Mouse (Mus musculus): ENCODE data around the gene Foxc1. TPM values are rescaled to one million over a fixed set of nuclear protein-coding genes. Genes with fewer than 3 reads are reported as not detected.
A peak's percentile ranks its signal among the peaks of the same experiment; 100 is the strongest.

Foxc1 gene
- total RNA-seq (2014; fragmentation: Nextera tagmentation) (not detected in 2 replicates), total RNA-seq (2017) (not detected in 2 replicates)

- peak; percentile 44 for ATAC-seq (replicated peaks; ENCODE audit: low FRiP score, low TSS enrichment, poor library complexity, severe bottlenecking)
Observed at GRCm38 (mm10) chr13:31806428-31806832, at the start of gene Foxc1. Gene Foxc1 (plus strand): TSS chr13:31806633.

- ATAC-seq (replicated peaks; ENCODE audit: low FRiP score, low TSS enrichment, poor library complexity, severe bottlenecking), result no peak
Observed at GRCm38 (mm10) chr13:31760411-31760810, 46.0 kb upstream of the Foxc1 start.

- ATAC-seq (replicated peaks; ENCODE audit: low FRiP score, low TSS enrichment, poor library complexity, severe bottlenecking), result no peak
Observed at GRCm38 (mm10) chr13:31761057-31761456, 45.4 kb upstream of the Foxc1 start.

GRCm38 (mm10) chr13:31764419-31764818, 42.0 kb upstream of the Foxc1 start:
- ATAC-seq (replicated peaks; ENCODE audit: low FRiP score, low TSS enrichment, poor library complexity, severe bottlenecking), result no peak

GRCm38 (mm10) chr13:31765564-31765963, 40.9 kb upstream of the Foxc1 start:
- ATAC-seq (replicated peaks; ENCODE audit: low FRiP score, low TSS enrichment, poor library complexity, severe bottlenecking), result no peak

GRCm38 (mm10) chr13:31772882-31773281, 33.6 kb upstream of the Foxc1 start:
- no peak for ATAC-seq (replicated peaks; ENCODE audit: low FRiP score, low TSS enrichment, poor library complexity, severe bottlenecking)

- no peak for ATAC-seq (replicated peaks; ENCODE audit: low FRiP score, low TSS enrichment, poor library complexity, severe bottlenecking)
Observed at GRCm38 (mm10) chr13:31775762-31776161, 30.7 kb upstream of the Foxc1 start.

- ATAC-seq (replicated peaks; ENCODE audit: low FRiP score, low TSS enrichment, poor library complexity, severe bottlenecking), result no peak
Observed at GRCm38 (mm10) chr13:31779281-31779981, 27.0 kb upstream of the Foxc1 start.

GRCm38 (mm10) chr13:31780299-31780698, 26.1 kb upstream of the Foxc1 start:
- ATAC-seq (replicated peaks; ENCODE audit: low FRiP score, low TSS enrichment, poor library complexity, severe bottlenecking), result no peak

- ATAC-seq (replicated peaks; ENCODE audit: low FRiP score, low TSS enrichment, poor library complexity, severe bottlenecking), result no peak
Observed at GRCm38 (mm10) chr13:31782063-31782462, 24.4 kb upstream of the Foxc1 start.

GRCm38 (mm10) chr13:31784757-31785156, 21.7 kb upstream of the Foxc1 start:
- no peak for ATAC-seq (replicated peaks; ENCODE audit: low FRiP score, low TSS enrichment, poor library complexity, severe bottlenecking)

- ATAC-seq (replicated peaks; ENCODE audit: low FRiP score, low TSS enrichment, poor library complexity, severe bottlenecking), result peak; percentile 90
Observed at GRCm38 (mm10) chr13:31792480-31793132, 13.8 kb upstream of the Foxc1 start.

GRCm38 (mm10) chr13:31793163-31793562, 13.3 kb upstream of the Foxc1 start:
- ATAC-seq (replicated peaks; ENCODE audit: low FRiP score, low TSS enrichment, poor library complexity, severe bottlenecking), result no peak

- no peak for ATAC-seq (replicated peaks; ENCODE audit: low FRiP score, low TSS enrichment, poor library complexity, severe bottlenecking)
Observed at GRCm38 (mm10) chr13:31797346-31797745, 9.1 kb upstream of the Foxc1 start.

- no peak for ATAC-seq (replicated peaks; ENCODE audit: low FRiP score, low TSS enrichment, poor library complexity, severe bottlenecking)
Observed at GRCm38 (mm10) chr13:31798075-31798474, 8.4 kb upstream of the Foxc1 start.

- peak; percentile 94 for ATAC-seq (replicated peaks; ENCODE audit: low FRiP score, low TSS enrichment, poor library complexity, severe bottlenecking)
Observed at GRCm38 (mm10) chr13:31800581-31801576, 5.6 kb upstream of the Foxc1 start.

GRCm38 (mm10) chr13:31801703-31802305, 4.6 kb upstream of the Foxc1 start:
- 0 out of 2 replicates have a peak, but pooled peaks have one; percentile 6 for ATAC-seq (replicated peaks; ENCODE audit: low FRiP score, low TSS enrichment, poor library complexity, severe bottlenecking)

- ATAC-seq (replicated peaks; ENCODE audit: low FRiP score, low TSS enrichment, poor library complexity, severe bottlenecking), result no peak
Observed at GRCm38 (mm10) chr13:31802447-31802846, 4.0 kb upstream of the Foxc1 start.
